Mouse (Mus musculus): ENCODE data around the gene Ccl11. TPM values are rescaled to one million over a fixed set of nuclear protein-coding genes. Genes with fewer than 3 reads are reported as not detected.

Gene Ccl11
- not detected in 2 replicates for polyA plus RNA-seq (2015; fragmentation: Nextera tagmentation; extraction: Ambion mirVana)

DNA sequence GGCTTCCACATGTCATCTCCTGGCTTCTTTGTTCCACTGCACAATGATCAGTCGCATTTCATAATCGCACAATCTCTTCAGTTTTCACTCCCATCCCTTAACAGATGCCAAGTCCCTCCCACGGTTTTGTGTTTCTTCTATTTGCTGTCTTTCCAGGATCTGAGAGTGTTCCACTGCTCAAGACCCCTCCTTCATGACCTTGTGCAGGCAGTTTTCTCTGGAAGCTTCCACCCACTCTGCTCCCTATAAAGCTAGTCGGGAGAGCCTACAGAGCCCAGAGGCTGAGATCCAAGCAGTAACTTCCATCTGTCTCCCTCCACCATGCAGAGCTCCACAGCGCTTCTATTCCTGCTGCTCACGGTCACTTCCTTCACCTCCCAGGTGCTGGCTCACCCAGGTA, at the start of gene Ccl11:
Gene Ccl11, plus strand, starts transcription at position 178 of the 400 bp plus-strand sequence.
- no peak within 1 kb of the TSS for H3K4me3 ChIP-seq
- H3K4me1 ChIP-seq, result no peaks in the 10 kb centered on the region
- no peaks in the 10 kb centered on the region for H3K27me3 ChIP-seq (replicated peaks)
- whole genome bisulfite sequencing, result 84% methylated on average over 6 of the region's 6 CpGs
- no peak within 1 kb of the TSS for H3K4me2 ChIP-seq
- no peaks in the 10 kb centered on the region for H3K36me3 ChIP-seq (replicated peaks)
- H3K9ac ChIP-seq, result no peak within 1 kb of the TSS
- H3K9me3 ChIP-seq, result no peaks in the 10 kb centered on the region
- H3K27ac ChIP-seq, result no peak within 1 kb of the TSS
- no peak for ATAC-seq (replicated peaks)

GRCm38 (mm10) chr11:82010115-82010514, 47.5 kb upstream of the Ccl11 start:
- no peak overlapping the region for H3K4me2 ChIP-seq
- no peak overlapping the region for H3K27ac ChIP-seq
- H3K9ac ChIP-seq, result no peak overlapping the region
- 88% methylated on average over 3 of the region's 3 CpGs for WGBS
- H3K36me3 ChIP-seq (replicated peaks), result no peaks in the 10 kb centered on the region
- no peaks in the 10 kb centered on the region for H3K9me3 ChIP-seq
- H3K4me3 ChIP-seq, result no peak overlapping the region
- no peaks in the 10 kb centered on the region for H3K27me3 ChIP-seq (replicated peaks)
- ATAC-seq (replicated peaks), result no peak
- no peaks in the 10 kb centered on the region for H3K4me1 ChIP-seq

GRCm38 (mm10) chr11:82011411-82012193, 46.0 kb upstream of the Ccl11 start:
- no peaks in the 10 kb centered on the region for H3K36me3 ChIP-seq (replicated peaks)
- H3K9ac ChIP-seq, result no peak overlapping the region
- no peak for ATAC-seq (replicated peaks)
- WGBS, result 69% methylated on average over 8 of the region's 8 CpGs
- H3K27ac ChIP-seq, result no peak overlapping the region
- no peaks in the 10 kb centered on the region for H3K27me3 ChIP-seq (replicated peaks)
- H3K4me1 ChIP-seq, result no peaks in the 10 kb centered on the region
- no peaks in the 10 kb centered on the region for H3K9me3 ChIP-seq
- no peak overlapping the region for H3K4me3 ChIP-seq
- H3K4me2 ChIP-seq, result no peak overlapping the region

GRCm38 (mm10) chr11:82013756-82014155, 43.9 kb upstream of the Ccl11 start:
- Histone ChIP-seq H3K4me1 (no peaks in the 10 kb centered on the region), H3K9ac (no peak overlapping the region), H3K36me3 (replicated peaks) (no peaks in the 10 kb centered on the region), H3K9me3 (no peaks in the 10 kb centered on the region), H3K4me2 (no peak overlapping the region), H3K27ac (no peak overlapping the region), H3K4me3 (no peak overlapping the region), H3K27me3 (replicated peaks) (no peaks in the 10 kb centered on the region)
- ATAC-seq (replicated peaks), result no peak
- 62% methylated on average over 1 of the region's 1 CpGs for WGBS

DNA sequence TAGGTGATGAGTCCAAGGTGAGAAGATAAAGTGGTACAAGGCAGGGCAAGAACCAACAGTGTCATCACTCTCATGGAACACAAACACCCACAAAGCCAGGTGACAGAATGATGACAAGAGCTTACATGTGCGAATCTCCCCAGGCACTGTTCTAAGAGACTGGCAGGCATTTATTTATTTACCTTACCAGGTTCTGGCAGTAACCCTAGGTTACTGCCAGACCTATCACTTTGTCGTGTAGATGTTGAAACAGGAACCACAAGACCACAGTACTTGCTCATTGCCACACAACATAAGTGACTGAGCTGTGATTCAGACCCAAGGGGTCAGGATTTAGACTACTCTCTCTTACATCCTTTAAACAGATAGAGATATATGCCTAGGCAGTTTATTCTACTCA, 42.6 kb upstream of the Ccl11 start:
- no peaks in the 10 kb centered on the region for H3K27me3 ChIP-seq (replicated peaks)
- no peak overlapping the region for H3K27ac ChIP-seq
- WGBS, result 70% methylated on average over 2 of the region's 2 CpGs

DNA sequence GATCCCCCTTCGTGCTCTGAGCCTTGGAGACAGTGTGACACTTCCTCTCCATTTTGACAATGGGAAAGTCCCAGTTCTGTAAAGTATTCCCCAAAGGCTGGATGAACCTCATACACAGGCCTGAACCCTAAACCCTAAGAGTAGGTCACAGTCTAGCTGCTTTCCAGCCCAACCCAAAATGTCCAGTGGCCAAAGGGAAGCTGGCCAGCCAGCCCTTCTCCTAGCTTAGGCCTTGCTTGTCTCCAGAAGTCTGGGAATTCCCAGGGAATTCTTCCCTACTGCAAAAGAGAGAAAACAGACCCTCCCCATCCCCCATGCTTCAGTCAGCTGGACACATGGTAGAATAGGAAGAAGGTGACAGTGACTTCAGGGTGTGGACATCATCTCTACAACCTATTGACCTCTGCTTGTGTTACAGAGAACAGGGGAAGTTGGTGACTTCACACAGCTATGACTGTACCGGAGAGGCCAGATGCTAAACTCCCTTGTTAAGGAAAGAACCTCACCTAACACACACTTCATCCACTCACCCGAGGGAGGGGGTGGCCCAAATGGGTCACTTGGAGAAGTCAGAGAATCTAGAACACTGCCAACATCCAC, 41.3 kb upstream of the Ccl11 start:
- 83% methylated on average over 3 of the region's 3 CpGs for whole genome bisulfite sequencing

More for the DNA sequence above, 42.6 kb upstream of the Ccl11 start:
- Histone ChIP-seq H3K36me3 (replicated peaks) (no peaks in the 10 kb centered on the region), H3K4me1 (no peaks in the 10 kb centered on the region), H3K4me2 (no peak overlapping the region), H3K9me3 (no peaks in the 10 kb centered on the region), H3K9ac (no peak overlapping the region), H3K4me3 (no peak overlapping the region)
- ATAC-seq (replicated peaks), result no peak

DNA sequence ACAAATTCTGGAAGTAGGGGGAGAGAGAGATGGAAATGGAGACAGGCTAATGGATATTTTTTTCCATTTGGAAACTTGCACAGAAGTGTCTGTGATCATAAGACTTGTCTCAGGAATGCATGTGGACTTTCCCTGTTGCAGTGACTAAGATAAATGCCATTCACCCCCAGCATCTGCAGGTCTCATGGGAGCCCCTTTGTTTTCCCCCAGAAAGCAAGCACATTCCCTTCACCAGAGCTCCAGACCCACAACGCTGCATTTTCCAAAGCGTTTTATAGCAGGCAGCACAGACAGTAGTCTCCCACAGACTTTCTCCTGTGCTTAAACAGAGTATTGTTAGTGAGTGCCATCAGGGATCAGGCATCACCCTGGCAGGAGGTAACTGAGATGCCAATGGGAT, 38.2 kb upstream of the Ccl11 start:
- Histone ChIP-seq H3K4me2 (no peak overlapping the region), H3K27me3 (replicated peaks) (no peaks in the 10 kb centered on the region), H3K4me1 (no peaks in the 10 kb centered on the region), H3K27ac (no peak overlapping the region), H3K4me3 (no peak overlapping the region), H3K9me3 (no peaks in the 10 kb centered on the region), H3K9ac (no peak overlapping the region), H3K36me3 (replicated peaks) (no peaks in the 10 kb centered on the region)
- no peak for ATAC-seq (replicated peaks)
- WGBS, result 70% methylated on average over 2 of the region's 2 CpGs

More for the DNA sequence above, 41.3 kb upstream of the Ccl11 start:
- no peaks in the 10 kb centered on the region for H3K9me3 ChIP-seq
- H3K27me3 ChIP-seq (replicated peaks), result no peaks in the 10 kb centered on the region
- no peak overlapping the region for H3K9ac ChIP-seq
- no peaks in the 10 kb centered on the region for H3K36me3 ChIP-seq (replicated peaks)
- no peaks in the 10 kb centered on the region for H3K4me1 ChIP-seq
- H3K27ac ChIP-seq, result no peak overlapping the region
- no peak for ATAC-seq (replicated peaks)
- H3K4me2 ChIP-seq, result no peak overlapping the region
- no peak overlapping the region for H3K4me3 ChIP-seq

- no peaks in the 10 kb centered on the region for H3K27me3 ChIP-seq (replicated peaks)
- no peak overlapping the region for H3K27ac ChIP-seq
- no peak for ATAC-seq (replicated peaks)
- H3K4me2 ChIP-seq, result no peak overlapping the region
- no peaks in the 10 kb centered on the region for H3K9me3 ChIP-seq
- no peaks in the 10 kb centered on the region for H3K4me1 ChIP-seq
- no peak overlapping the region for H3K4me3 ChIP-seq
- H3K36me3 ChIP-seq (replicated peaks), result no peaks in the 10 kb centered on the region
- H3K9ac ChIP-seq, result no peak overlapping the region
Observed at GRCm38 (mm10) chr11:82019793-82020192, 37.8 kb upstream of the Ccl11 start.

DNA sequence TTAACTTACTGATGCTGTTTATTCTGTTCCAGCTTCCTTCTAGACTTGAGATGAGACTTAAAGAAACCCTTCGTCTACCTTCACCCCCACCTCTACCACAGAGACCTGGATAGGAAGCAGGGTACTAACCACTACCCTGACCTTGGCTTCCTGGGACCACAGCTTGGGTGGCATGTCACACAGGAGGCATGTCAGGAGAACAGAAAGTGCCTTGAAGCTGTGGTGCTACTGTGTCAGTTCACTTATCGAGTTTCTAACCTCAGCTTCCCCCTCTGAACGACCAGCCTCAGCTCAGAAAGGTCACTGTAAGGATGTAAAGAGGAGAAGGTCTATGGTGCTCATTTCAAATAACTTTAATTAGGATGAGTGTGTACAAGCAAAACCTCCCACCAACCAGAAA, 36.2 kb upstream of the Ccl11 start:
- no peak for ATAC-seq (replicated peaks)
- Histone ChIP-seq H3K9ac (no peak overlapping the region), H3K4me2 (no peak overlapping the region), H3K27me3 (replicated peaks) (no peaks in the 10 kb centered on the region), H3K27ac (no peak overlapping the region), H3K4me1 (no peaks in the 10 kb centered on the region), H3K36me3 (replicated peaks) (no peaks in the 10 kb centered on the region), H3K9me3 (no peaks in the 10 kb centered on the region), H3K4me3 (no peak overlapping the region)
- WGBS, result 73% methylated on average over 3 of the region's 3 CpGs

DNA sequence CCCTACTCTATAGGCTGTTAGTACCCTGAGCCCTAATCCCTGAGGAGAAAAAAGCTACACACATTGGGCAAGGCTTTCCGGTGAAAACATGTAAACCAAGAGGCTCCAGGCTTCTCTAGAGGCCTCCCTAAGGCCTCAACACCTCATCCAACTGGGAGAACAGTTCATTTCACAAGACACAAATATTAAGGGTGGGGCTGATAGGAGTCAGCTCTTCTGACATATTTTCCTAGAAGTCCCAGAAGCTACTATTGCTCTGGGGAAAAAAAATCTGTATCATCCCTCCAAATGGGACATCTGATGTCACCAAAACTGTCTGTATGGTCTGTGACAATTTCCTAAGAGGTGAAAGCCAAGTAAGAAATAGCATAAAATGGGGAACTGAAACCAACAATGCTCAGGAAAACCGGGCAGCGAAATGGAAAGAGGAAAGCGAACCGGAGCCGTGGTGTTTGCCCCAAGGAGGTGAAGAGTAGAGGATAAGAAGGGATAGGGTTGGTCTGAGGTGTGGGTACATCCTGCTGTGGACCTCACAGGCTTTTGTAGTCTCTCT, 35.0 kb upstream of the Ccl11 start:
- 86% methylated on average over 6 of the region's 6 CpGs for WGBS
- no peak overlapping the region for H3K27ac ChIP-seq
- H3K9ac ChIP-seq, result no peak overlapping the region
- no peaks in the 10 kb centered on the region for H3K36me3 ChIP-seq (replicated peaks)
- H3K27me3 ChIP-seq (replicated peaks), result no peaks in the 10 kb centered on the region
- no peak for ATAC-seq (replicated peaks)
- no peak overlapping the region for H3K4me2 ChIP-seq
- no peak overlapping the region for H3K4me3 ChIP-seq
- H3K4me1 ChIP-seq, result no peaks in the 10 kb centered on the region
- no peaks in the 10 kb centered on the region for H3K9me3 ChIP-seq

DNA sequence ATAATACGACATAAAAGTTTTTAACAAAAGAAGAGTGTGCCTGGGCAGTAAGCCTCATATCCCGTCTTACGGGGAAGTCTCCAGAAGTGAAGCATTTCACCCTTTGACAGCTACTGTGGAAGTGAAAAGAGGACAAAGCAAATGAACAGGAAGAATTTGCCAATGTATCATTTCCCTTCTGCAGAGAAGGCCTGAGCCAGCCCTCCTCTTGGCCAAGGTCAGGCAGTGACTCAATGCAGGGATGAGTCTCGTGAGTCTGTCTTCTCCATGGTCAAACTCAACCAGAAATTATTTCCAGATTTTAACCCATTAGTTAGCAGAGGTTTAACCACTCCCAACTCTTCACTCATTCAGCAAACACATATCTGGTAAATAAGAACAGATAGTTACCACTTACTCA, 33.9 kb upstream of the Ccl11 start:
- Histone ChIP-seq H3K4me2 (no peak overlapping the region), H3K9ac (no peak overlapping the region), H3K9me3 (no peaks in the 10 kb centered on the region), H3K27me3 (replicated peaks) (no peaks in the 10 kb centered on the region), H3K36me3 (replicated peaks) (no peaks in the 10 kb centered on the region), H3K27ac (no peak overlapping the region), H3K4me3 (no peak overlapping the region), H3K4me1 (no peaks in the 10 kb centered on the region)
- 84% methylated on average over 4 of the region's 4 CpGs for WGBS
- no peak for ATAC-seq (replicated peaks)

DNA sequence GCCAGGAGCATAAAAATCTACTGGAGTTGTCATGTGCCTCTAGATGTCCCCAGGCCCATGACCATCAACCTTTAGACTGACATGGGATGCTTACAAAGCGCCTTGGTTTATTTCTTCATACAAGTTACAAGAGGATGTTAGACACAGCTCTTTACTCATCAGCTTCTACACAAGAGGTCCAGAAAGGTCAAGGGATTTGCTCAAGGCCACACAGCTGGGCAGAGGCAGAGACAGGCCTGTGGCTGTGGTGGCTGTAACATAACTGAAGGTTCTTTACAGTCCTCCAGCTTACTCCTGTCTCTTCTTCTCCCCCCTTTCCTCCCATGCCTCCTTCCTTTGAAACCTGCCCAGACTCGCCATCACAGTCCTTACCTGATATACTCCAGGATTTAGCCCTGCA, 27.5 kb upstream of the Ccl11 start:
- H3K27me3 ChIP-seq (replicated peaks), result no peaks in the 10 kb centered on the region
- H3K9ac ChIP-seq, result no peak overlapping the region
- no peak overlapping the region for H3K27ac ChIP-seq
- no peaks in the 10 kb centered on the region for H3K36me3 ChIP-seq (replicated peaks)
- no peak overlapping the region for H3K4me3 ChIP-seq
- no peak for ATAC-seq (replicated peaks)
- no peaks in the 10 kb centered on the region for H3K9me3 ChIP-seq
- no peak overlapping the region for H3K4me2 ChIP-seq
- no peaks in the 10 kb centered on the region for H3K4me1 ChIP-seq
- 83% methylated on average over 2 of the region's 2 CpGs for WGBS

GRCm38 (mm10) chr11:82032136-82032535, 25.5 kb upstream of the Ccl11 start:
- Histone ChIP-seq H3K36me3 (replicated peaks) (no peaks in the 10 kb centered on the region), H3K27me3 (replicated peaks) (no peaks in the 10 kb centered on the region), H3K4me3 (no peak overlapping the region), H3K9me3 (no peaks in the 10 kb centered on the region), H3K27ac (no peak overlapping the region), H3K4me2 (no peak overlapping the region), H3K9ac (no peak overlapping the region), H3K4me1 (no peaks in the 10 kb centered on the region)
- ATAC-seq (replicated peaks), result no peak

All from midbrain, embryonic 15.5 days (tissue).